Mouse (Mus musculus): Measurements from ENCODE around the gene Fadd. TPM values are rescaled to one million over a fixed set of nuclear protein-coding genes. Genes with fewer than 3 reads are reported as not detected.
A peak's percentile ranks its signal among the peaks of the same experiment; 100 is the strongest.

Gene Fadd
- polyA plus RNA-seq, 1 experiment from 2014 or later: 11.1 TPM

DNA sequence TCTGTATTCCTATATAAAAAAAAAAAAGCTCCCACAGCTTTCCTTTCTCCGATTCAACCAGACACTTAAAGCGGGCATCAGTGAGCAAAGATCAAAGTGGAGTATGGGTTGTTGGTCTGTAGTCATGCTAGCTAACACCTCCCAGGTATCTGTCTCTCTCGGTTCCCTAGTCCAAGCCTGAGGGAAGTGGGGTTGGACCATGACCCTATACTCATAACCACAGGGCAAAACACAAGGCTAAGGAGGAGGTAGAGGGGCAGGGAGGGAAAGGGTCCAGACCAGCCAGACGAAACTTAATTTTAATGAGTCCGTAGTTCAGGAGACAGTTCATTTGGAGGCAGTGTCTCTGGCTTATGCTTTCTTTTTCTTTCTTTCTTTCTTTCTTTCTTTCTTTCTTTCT lies 10.0 kb downstream of the Fadd start:
- Histone ChIP-seq H3K4me1 (replicated peaks) (no peaks in the 10 kb centered on the region), H3K27me3 (no peaks in the 10 kb centered on the region), H3K4me3 (replicated peaks) (no peak overlapping the region), H3K9me3 (no peaks in the 10 kb centered on the region), H3K27ac (no peak overlapping the region), H3K36me3 (no peaks in the 10 kb centered on the region), H3K4me2 (no peak overlapping the region), H3K9ac (replicated peaks) (no peak overlapping the region)
- ATAC-seq (ENCODE audit: insufficient number of reproducible peaks, insufficient read depth, low FRiP score, low TSS enrichment, low read depth): no peak
- WGBS: 65% methylated on average over 5 of the region's 5 CpGs

GRCm38 (mm10) chr7:144571598-144571997 lies 10.7 kb downstream of the Fadd start:
- H3K9me3 ChIP-seq: no peaks in the 10 kb centered on the region
- H3K4me3 ChIP-seq (replicated peaks): no peak overlapping the region
- no peak overlapping the region for H3K4me2 ChIP-seq
- no peak overlapping the region for H3K27ac ChIP-seq
- no peak overlapping the region for H3K9ac ChIP-seq (replicated peaks)
- ATAC-seq (ENCODE audit: insufficient number of reproducible peaks, insufficient read depth, low FRiP score, low TSS enrichment, low read depth): no peak
- H3K27me3 ChIP-seq: no peaks in the 10 kb centered on the region; the same call in 1 of the 2 replicates
- no peaks in the 10 kb centered on the region for H3K36me3 ChIP-seq
- H3K4me1 ChIP-seq (replicated peaks): no peaks in the 10 kb centered on the region

- Histone ChIP-seq H3K36me3 (no peaks in the 10 kb centered on the region), H3K4me2 (no peak overlapping the region), H3K9me3 (no peaks in the 10 kb centered on the region), H3K27me3 (no peaks in the 10 kb centered on the region; the same call in 1 of the 2 replicates), H3K4me1 (replicated peaks) (no peaks in the 10 kb centered on the region), H3K9ac (replicated peaks) (no peak overlapping the region), H3K4me3 (replicated peaks) (no peak overlapping the region), H3K27ac (no peak overlapping the region)
- no peak for ATAC-seq (ENCODE audit: insufficient number of reproducible peaks, insufficient read depth, low FRiP score, low TSS enrichment, low read depth)
- WGBS: 75% methylated on average over 7 of the region's 7 CpGs
Observed at GRCm38 (mm10) chr7:144569428-144569827, 12.8 kb downstream of the Fadd start.

DNA sequence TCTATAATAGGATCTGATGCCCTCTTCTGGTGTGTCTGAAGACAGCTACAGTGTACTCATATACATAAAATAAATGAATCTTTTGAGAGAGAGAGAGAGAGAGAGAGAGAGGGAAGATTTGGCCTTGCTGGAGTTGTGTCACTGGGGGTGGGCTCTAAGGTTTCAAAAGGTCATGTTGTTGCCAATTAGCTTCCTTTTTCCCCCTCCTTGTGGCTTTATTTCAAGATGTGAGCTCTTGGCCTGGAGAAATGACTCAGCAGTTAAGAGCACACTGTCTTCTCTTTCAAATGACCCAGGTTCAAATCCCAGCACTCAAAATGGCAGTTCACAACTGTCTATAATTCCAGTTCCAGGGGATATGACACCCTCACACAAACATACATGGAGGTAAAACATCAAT lies 14.2 kb downstream of the Fadd start:
- ATAC-seq (ENCODE audit: insufficient number of reproducible peaks, insufficient read depth, low FRiP score, low TSS enrichment, low read depth): no peak
- no peak overlapping the region for H3K4me2 ChIP-seq
- H3K27me3 ChIP-seq: no peaks in the 10 kb centered on the region; the same call in 1 of the 2 replicates
- H3K27ac ChIP-seq: no peak overlapping the region
- H3K36me3 ChIP-seq: no peaks in the 10 kb centered on the region
- no peak overlapping the region for H3K9ac ChIP-seq (replicated peaks)
- no peaks in the 10 kb centered on the region for H3K4me1 ChIP-seq (replicated peaks)
- no peaks in the 10 kb centered on the region for H3K9me3 ChIP-seq
- H3K4me3 ChIP-seq (replicated peaks): no peak overlapping the region

DNA sequence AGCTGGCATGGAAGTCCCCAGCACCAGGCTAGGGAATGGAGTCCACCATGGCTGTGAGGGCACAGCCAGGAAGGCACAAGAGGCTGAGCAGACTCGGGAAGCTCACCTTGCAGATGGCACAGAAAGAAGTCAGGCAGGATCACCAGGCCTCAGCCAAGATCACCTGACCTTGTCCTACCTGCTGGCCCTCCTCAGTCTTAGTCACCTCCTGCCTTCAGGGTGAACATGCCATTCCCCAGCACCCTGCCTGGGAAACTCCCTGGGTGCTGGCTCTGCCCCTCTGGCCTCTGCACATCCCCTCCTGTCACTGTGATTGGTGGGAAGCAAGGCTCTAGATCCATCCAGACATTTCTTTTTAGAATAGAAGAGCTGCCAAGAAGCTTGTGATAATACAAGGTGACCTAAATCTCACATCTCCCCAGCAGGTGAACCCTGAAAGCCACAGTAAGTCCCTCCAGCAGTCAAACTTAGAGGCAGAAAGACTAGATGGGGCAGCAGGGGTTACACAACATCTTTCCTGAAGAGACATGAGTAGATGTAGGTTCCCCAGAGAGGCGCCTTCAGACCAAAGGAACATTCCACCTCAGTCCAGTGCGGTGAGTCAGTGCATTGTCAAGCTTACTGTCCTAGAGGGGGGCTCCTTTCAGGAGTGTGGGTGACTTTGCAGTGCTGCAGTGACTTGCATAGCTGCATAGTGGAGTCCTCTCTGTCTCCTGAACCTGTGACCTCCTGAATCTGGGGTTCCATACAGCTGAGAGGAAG lies 15.2 kb downstream of the Fadd start:
- Histone ChIP-seq H3K9me3 (no peaks in the 10 kb centered on the region), H3K9ac (replicated peaks) (no peak overlapping the region), H3K27ac (no peak overlapping the region), H3K4me1 (replicated peaks) (no peaks in the 10 kb centered on the region), H3K36me3 (no peaks in the 10 kb centered on the region), H3K27me3 (no peaks in the 10 kb centered on the region; the same call in 1 of the 2 replicates), H3K4me3 (replicated peaks) (no peak overlapping the region), H3K4me2 (no peak overlapping the region)
- WGBS: 70% methylated on average over 3 of the region's 3 CpGs
- ATAC-seq (ENCODE audit: insufficient number of reproducible peaks, insufficient read depth, low FRiP score, low TSS enrichment, low read depth): no peak

GRCm38 (mm10) chr7:144563456-144564155 lies 18.7 kb downstream of the Fadd start:
- Histone ChIP-seq H3K27ac (no peak overlapping the region), H3K27me3 (no peaks in the 10 kb centered on the region; the same call in 1 of the 2 replicates), H3K4me3 (replicated peaks) (no peak overlapping the region), H3K9me3 (no peaks in the 10 kb centered on the region), H3K36me3 (no peaks in the 10 kb centered on the region), H3K9ac (replicated peaks) (no peak overlapping the region), H3K4me2 (no peak overlapping the region), H3K4me1 (replicated peaks) (no peaks in the 10 kb centered on the region)
- WGBS: 62% methylated on average over 9 of the region's 9 CpGs
- ATAC-seq (ENCODE audit: insufficient number of reproducible peaks, insufficient read depth, low FRiP score, low TSS enrichment, low read depth): no peak

- H3K9me3 ChIP-seq: no peaks in the 10 kb centered on the region
Observed at GRCm38 (mm10) chr7:144562016-144562415, 20.2 kb downstream of the Fadd start.

GRCm38 (mm10) chr7:144560594-144560993 lies 21.7 kb downstream of the Fadd start:
- Histone ChIP-seq H3K36me3 (no peaks in the 10 kb centered on the region), H3K4me2 (no peak overlapping the region), H3K9me3 (no peaks in the 10 kb centered on the region), H3K4me1 (replicated peaks) (no peaks in the 10 kb centered on the region), H3K4me3 (replicated peaks) (no peak overlapping the region), H3K27me3 (0 out of 2 replicates have a peak, but pooled peaks cover 2% of the 10 kb centered on the region), H3K27ac (no peak overlapping the region), H3K9ac (replicated peaks) (no peak overlapping the region; the same call in 1 of the 2 replicates)
- no peak for ATAC-seq (ENCODE audit: insufficient number of reproducible peaks, insufficient read depth, low FRiP score, low TSS enrichment, low read depth)
- whole genome bisulfite sequencing: 81% methylated on average over 4 of the region's 4 CpGs

More at GRCm38 (mm10) chr7:144562016-144562415, 20.2 kb downstream of the Fadd start:
- Histone ChIP-seq H3K4me1 (replicated peaks) (no peaks in the 10 kb centered on the region), H3K27ac (no peak overlapping the region), H3K4me2 (no peak overlapping the region), H3K36me3 (no peaks in the 10 kb centered on the region), H3K4me3 (replicated peaks) (no peak overlapping the region), H3K9ac (replicated peaks) (no peak overlapping the region), H3K27me3 (no peaks in the 10 kb centered on the region; the same call in 1 of the 2 replicates)
- WGBS: 9% methylated on average over 3 of the region's 3 CpGs
- ATAC-seq (ENCODE audit: insufficient number of reproducible peaks, insufficient read depth, low FRiP score, low TSS enrichment, low read depth): no peak

DNA sequence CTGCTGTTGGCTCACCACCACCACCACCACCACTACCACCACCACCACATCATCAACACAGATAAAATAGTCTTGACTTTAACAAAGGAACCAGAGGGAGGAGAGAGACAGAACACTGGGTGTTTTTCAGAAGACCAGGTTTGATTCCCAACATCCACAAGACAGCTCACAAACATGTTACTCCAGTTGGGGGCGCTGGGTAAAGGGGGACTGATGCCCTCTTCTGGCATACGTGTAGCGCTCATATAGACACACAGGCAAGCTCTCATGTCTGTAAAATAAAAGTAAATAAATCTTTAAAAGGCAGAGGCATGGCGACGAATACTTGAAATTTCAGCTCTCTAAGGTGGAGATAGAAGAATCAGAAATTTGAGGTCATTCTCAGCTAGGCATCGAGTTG lies 23.7 kb downstream of the Fadd start:
- ATAC-seq (ENCODE audit: insufficient number of reproducible peaks, insufficient read depth, low FRiP score, low TSS enrichment, low read depth): no peak
- H3K4me3 ChIP-seq (replicated peaks): no peak overlapping the region
- WGBS: 44% methylated on average over 6 of the region's 6 CpGs
- H3K4me1 ChIP-seq (replicated peaks): no peaks in the 10 kb centered on the region; the same call in 1 of the 2 replicates
- H3K9ac ChIP-seq (replicated peaks): no peak overlapping the region
- H3K4me2 ChIP-seq: no peak overlapping the region
- H3K27me3 ChIP-seq: peaks cover 7% of the 10 kb centered on the region; the same call in 1 of the 2 replicates
- no peak overlapping the region for H3K27ac ChIP-seq
- H3K9me3 ChIP-seq: no peaks in the 10 kb centered on the region
- H3K36me3 ChIP-seq: no peaks in the 10 kb centered on the region

DNA sequence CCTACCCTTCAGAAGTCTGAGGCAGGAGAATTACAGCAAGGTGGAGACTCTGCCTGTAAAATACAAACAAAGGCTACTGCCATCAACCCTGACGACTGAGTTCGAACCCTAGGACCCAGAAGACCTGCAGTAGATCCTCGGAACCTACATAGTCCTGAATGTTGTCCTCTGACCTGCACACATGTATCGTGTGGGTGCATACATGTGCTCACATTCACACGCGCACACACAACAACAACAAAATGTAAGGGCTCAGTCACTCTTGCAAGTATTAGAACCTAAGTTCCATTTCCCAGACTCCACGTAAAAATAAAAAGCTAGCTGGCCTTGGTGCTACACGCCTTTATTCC lies 28.2 kb downstream of the Fadd start:
- Histone ChIP-seq H3K27ac (no peak overlapping the region), H3K36me3 (peaks cover 31% of the 10 kb centered on the region), H3K9ac (replicated peaks) (peak overlapping the region; percentile 53), H3K4me2 (peak overlapping the region; percentile 83), H3K4me3 (replicated peaks) (peak overlapping the region; percentile 97), H3K4me1 (replicated peaks) (peaks cover 13% of the 10 kb centered on the region), H3K9me3 (no peaks in the 10 kb centered on the region), H3K27me3 (peaks cover 7% of the 10 kb centered on the region; the same call in 1 of the 2 replicates)
- ATAC-seq (ENCODE audit: insufficient number of reproducible peaks, insufficient read depth, low FRiP score, low TSS enrichment, low read depth): peak; percentile 37; the same call in 1 of the 2 replicates
- WGBS: 27% methylated on average over 8 of the region's 8 CpGs

DNA sequence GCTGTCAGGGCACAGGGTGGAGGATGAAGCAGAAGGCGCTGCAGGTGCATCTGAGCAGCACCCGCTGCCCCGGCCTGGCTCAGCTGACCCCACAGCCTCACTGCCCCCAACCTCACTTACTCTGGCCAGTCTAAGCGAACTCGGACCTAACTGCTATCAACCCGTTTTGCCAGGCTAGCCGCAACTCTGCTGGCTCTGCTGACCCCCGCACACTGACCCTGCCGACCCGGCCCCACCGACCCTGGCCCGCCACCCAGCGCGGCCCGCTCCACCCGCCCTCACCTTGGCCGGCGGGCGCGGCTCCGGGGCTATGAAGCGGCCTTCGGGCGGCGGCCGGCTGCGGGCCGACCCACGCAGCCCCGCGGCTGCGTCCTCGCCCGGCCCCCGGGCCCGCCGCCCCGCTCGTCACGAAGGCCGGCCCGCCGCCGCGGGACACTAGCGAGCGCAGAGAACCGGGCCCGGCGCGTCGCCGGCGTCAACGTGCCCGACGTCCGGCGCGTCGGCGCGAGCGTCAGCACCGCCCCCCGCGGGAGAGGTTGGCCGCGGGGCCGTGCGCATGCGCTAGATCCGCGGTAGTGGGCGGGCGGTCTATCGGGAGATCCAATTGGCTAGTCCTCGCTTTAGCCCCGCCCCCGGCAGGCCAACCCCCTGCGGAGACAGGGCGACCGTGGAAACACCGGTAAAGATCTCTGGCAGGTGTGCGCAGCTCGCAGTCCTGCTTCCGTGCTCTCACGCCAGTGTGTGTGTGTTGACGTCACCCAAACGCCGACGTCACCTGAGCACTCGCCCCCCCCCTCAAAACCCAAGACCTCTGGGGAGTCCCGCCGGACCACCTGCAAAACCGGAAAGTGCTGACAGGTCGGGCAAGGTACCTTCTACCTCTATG lies 28.8 kb downstream of the Fadd start, which contains the start of gene Ppfia1:
Gene Ppfia1, minus strand, starts transcription at position 493 of the 886 bp plus-strand sequence.
- Histone ChIP-seq H3K36me3 (peaks cover 37% of the 10 kb centered on the region), H3K27me3 (peaks cover 7% of the 10 kb centered on the region; the same call in 1 of the 2 replicates), H3K9me3 (no peaks in the 10 kb centered on the region), H3K4me3 (replicated peaks) (peak within 1 kb of the TSS; percentile 97), H3K9ac (replicated peaks) (peak within 1 kb of the TSS; percentile 93), H3K4me1 (replicated peaks) (peaks cover 13% of the 10 kb centered on the region), H3K4me2 (peak within 1 kb of the TSS; percentile 83), H3K27ac (peak within 1 kb of the TSS; percentile 41; the same call in 1 of the 2 replicates)
- peak; percentile 93 for ATAC-seq (ENCODE audit: insufficient number of reproducible peaks, insufficient read depth, low FRiP score, low TSS enrichment, low read depth)
- WGBS: under 1% methylated on average over 89 of the region's 97 CpGs

Data from limb, embryonic 12.5 days (tissue).